Mouse (Mus musculus) midbrain, embryonic 11.5 days (tissue): ENCODE results near the gene Gadd45a. TPM values are rescaled to one million over a fixed set of nuclear protein-coding genes. Genes with fewer than 3 reads are reported as not detected.

Experiments used
- ATAC-seq: fragments of 200-750 bp; cut with Nextera tagmentation; 2 replicates; pipeline ENCODE4 v1.8.0; 2017; ENCODE audit warnings: moderate TSS enrichment, moderate library complexity; ENCODE audit not compliant: low FRiP score
- DNase-seq: peaks from one replicate; pipeline ENCODE4 v3.0.0; 2015; ENCODE audit warnings: low spot score; ENCODE audit errors: missing footprints
- H3K27ac ChIP-seq: fragments of 300-500 bp; sonication (generic); 2 replicates; pipeline ENCODE4 v1.5.1; 2014; ENCODE audit warnings: low read depth, low read length
- H3K27me3 ChIP-seq: fragments of 300-500 bp; sonication (generic); 2 replicates; pipeline ENCODE4 v1.6.1; 2014; ENCODE audit warnings: mild to moderate bottlenecking, low read length, moderate library complexity, mixed read lengths; ENCODE audit not compliant: control insufficient read depth, insufficient read depth
- H3K36me3 ChIP-seq: fragments of 300-500 bp; sonication (generic); 2 replicates; pipeline ENCODE4 v1.6.1; 2014; ENCODE audit warnings: mild to moderate bottlenecking, low read length, moderate library complexity, mixed read lengths; ENCODE audit not compliant: control insufficient read depth, insufficient read depth
- H3K4me1 ChIP-seq: fragments of 300-500 bp; sonication (generic); 2 replicates; pipeline ENCODE4 v1.6.1; 2014; ENCODE audit warnings: low read length; ENCODE audit not compliant: control insufficient read depth, insufficient read depth
- H3K4me2 ChIP-seq: fragments of 300-500 bp; sonication (generic); 2 replicates; pipeline ENCODE4 v1.6.1; 2014; ENCODE audit warnings: mild to moderate bottlenecking, moderate library complexity
- H3K4me3 ChIP-seq: fragments of 300-500 bp; sonication (generic); 2 replicates; pipeline ENCODE4 v1.5.1; 2014; ENCODE audit warnings: low read depth, low read length
- H3K9ac ChIP-seq: fragments of 300-500 bp; sonication (generic); 2 replicates; pipeline ENCODE4 v1.6.1; 2014; ENCODE audit warnings: low read length
- H3K9me3 ChIP-seq: fragments of 300-500 bp; sonication (generic); 2 replicates; pipeline ENCODE4 v1.6.1; 2016; ENCODE audit warnings: low read length; ENCODE audit not compliant: control insufficient read depth
- WGBS: fragments of 180-500 bp; shearing (Covaris S2); extraction: QIAGEN DNeasy Blood & Tissue Kit; methylation state at CpG from one replicate; pipeline ENCODE4 v1.1.7; 2014; 5-methylcytosine and 5-hydroxymethylcytosine counted together
- polyA plus RNA-seq: library from polyadenylated mRNA; unstranded; fragments of >200 nt; fragmentation: Nextera tagmentation; extraction: Ambion mirVana; gene quantifications from 2 replicates; pipeline ENCODE4 v1.2.1, GENCODE M21; 2014

Gadd45a gene
- polyA plus RNA-seq, 1 experiment from 2014 or later: 13.2 TPM

GRCm38 (mm10) chr6:67056108-67056888, 19.0 kb upstream of the Gadd45a start:
- H3K9me3 ChIP-seq: no peaks in the 10 kb centered on the region
- 84% methylated on average over 15 of the region's 15 CpGs for WGBS
- no peak for ATAC-seq

GRCm38 (mm10) chr6:67050063-67050462, 12.8 kb upstream of the Gadd45a start:
- H3K36me3 ChIP-seq: no peaks in the 10 kb centered on the region
- H3K27ac ChIP-seq: no peak overlapping the region
- WGBS: 87% methylated on average over 1 of the region's 1 CpGs
- DNase-seq: no peak
- no peak overlapping the region for H3K4me2 ChIP-seq
- H3K4me3 ChIP-seq: no peak overlapping the region
- no peaks in the 10 kb centered on the region for H3K27me3 ChIP-seq
- H3K9ac ChIP-seq: no peak overlapping the region
- ATAC-seq: no peak
- peaks cover 3% of the 10 kb centered on the region; the same call in 1 of the 2 replicates for H3K4me1 ChIP-seq
- no peaks in the 10 kb centered on the region for H3K9me3 ChIP-seq

More at GRCm38 (mm10) chr6:67056108-67056888, 19.0 kb upstream of the Gadd45a start:
- no peaks in the 10 kb centered on the region for H3K36me3 ChIP-seq
- no peaks in the 10 kb centered on the region for H3K27me3 ChIP-seq
- H3K4me1 ChIP-seq: no peaks in the 10 kb centered on the region
- H3K4me2 ChIP-seq: no peak overlapping the region
- H3K27ac ChIP-seq: no peak overlapping the region
- no peak overlapping the region for H3K9ac ChIP-seq
- DNase-seq: no peak
- H3K4me3 ChIP-seq: no peak overlapping the region

GRCm38 (mm10) chr6:67049695-67050038, 12.4 kb upstream of the Gadd45a start:
- Histone ChIP-seq H3K4me3 (no peak overlapping the region), H3K36me3 (no peaks in the 10 kb centered on the region), H3K9me3 (no peaks in the 10 kb centered on the region), H3K27ac (no peak overlapping the region), H3K4me2 (no peak overlapping the region), H3K4me1 (peaks cover 3% of the 10 kb centered on the region; the same call in 1 of the 2 replicates), H3K9ac (no peak overlapping the region), H3K27me3 (no peaks in the 10 kb centered on the region)
- DNase-seq (peak; percentile 75), ATAC-seq (0 out of 2 replicates have a peak, but pooled peaks have one; percentile 54)
- 77% methylated on average over 2 of the region's 2 CpGs for WGBS

DNA sequence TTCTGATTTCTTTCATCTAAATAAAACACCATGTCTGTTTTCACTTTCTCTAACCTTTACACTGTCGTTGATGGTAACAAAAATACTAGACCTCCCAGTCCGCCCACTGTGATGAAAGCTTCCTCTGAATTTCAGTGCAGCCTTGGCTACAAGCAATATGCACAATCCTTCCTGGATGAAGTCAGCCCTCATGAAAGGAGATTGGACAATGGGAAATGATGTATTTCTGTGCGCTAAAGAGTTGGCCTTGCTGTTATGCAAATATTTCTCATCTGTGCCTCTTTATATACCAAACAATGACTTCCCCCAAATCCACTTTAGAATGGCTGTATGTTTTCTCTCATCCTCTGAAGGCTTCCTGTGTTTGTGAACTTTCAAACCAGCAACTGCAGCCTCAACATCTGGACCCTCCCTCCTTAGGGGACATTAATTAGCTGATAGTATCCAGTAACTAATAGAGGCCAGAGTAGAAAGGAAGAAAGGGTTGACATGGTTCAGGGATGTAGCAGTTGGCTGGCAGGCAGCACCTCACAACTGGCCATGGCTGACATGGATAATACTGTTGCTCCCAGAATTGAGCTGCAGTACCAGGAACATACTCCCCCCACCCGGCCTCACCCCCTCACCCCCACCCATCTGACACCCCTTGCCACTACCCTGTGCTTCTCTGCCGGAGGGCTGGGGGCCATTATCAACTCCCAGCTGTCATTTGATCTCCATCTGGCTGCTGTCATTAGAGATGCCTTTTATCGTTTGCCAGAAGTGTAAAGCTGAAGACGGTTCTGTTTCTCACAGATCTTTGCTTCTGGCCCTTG, 11.8 kb upstream of the Gadd45a start:
- 52% methylated on average over 7 of the region's 7 CpGs for WGBS
- H3K27me3 ChIP-seq: no peaks in the 10 kb centered on the region
- H3K4me1 ChIP-seq: peaks cover 3% of the 10 kb centered on the region; the same call in 1 of the 2 replicates
- H3K9me3 ChIP-seq: no peaks in the 10 kb centered on the region
- no peak overlapping the region for H3K27ac ChIP-seq
- H3K4me2 ChIP-seq: no peak overlapping the region
- ATAC-seq (peak; percentile 73), DNase-seq (peak; percentile 51)
- no peaks in the 10 kb centered on the region for H3K36me3 ChIP-seq
- no peak overlapping the region for H3K4me3 ChIP-seq
- H3K9ac ChIP-seq: no peak overlapping the region

DNA sequence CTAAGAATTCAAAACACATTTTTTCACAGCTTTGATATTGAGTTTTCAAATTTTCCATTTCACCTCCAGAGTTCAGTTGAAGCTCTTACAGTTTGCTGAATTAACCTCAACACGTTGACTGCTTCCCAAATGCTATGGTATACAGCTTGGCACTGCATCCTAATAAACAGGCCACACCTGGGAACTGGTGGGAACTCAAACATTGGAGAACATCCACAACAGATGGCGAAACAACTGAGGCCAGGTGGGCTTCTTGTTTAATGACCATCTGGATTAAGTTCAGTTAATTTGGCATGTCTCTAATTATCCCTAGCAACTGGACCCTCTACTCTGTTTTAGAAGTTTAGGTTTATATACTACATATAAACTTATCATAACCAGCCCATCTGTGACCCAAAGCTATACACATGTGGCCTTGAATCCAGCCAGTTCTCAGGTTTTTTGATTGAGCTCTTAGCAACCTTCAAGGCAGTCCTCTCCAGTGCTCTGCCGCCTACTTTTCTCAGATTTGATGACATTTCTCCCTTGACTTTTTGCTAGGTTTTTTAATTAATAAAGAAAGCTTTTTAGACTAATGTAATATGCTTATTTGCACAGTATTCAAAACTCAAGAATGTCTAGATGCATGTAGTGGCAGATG, 10.9 kb upstream of the Gadd45a start:
- Histone ChIP-seq H3K9me3 (no peaks in the 10 kb centered on the region), H3K27ac (no peak overlapping the region), H3K36me3 (no peaks in the 10 kb centered on the region), H3K4me2 (no peak overlapping the region), H3K27me3 (no peaks in the 10 kb centered on the region), H3K4me1 (peaks cover 3% of the 10 kb centered on the region; the same call in 1 of the 2 replicates), H3K4me3 (no peak overlapping the region), H3K9ac (no peak overlapping the region)
- peak; percentile 60 for DNase-seq
- no peak for ATAC-seq
- WGBS: 77% methylated on average over 3 of the region's 3 CpGs

GRCm38 (mm10) chr6:67046937-67047336, 9.7 kb upstream of the Gadd45a start:
- no peak overlapping the region for H3K4me2 ChIP-seq
- ATAC-seq: no peak
- no peaks in the 10 kb centered on the region for H3K9me3 ChIP-seq
- WGBS: 85% methylated on average over 3 of the region's 3 CpGs
- no peaks in the 10 kb centered on the region for H3K27me3 ChIP-seq
- no peak overlapping the region for H3K27ac ChIP-seq
- peak; percentile 60 for DNase-seq
- no peak overlapping the region for H3K4me3 ChIP-seq
- H3K9ac ChIP-seq: no peak overlapping the region
- H3K36me3 ChIP-seq: no peaks in the 10 kb centered on the region
- H3K4me1 ChIP-seq: peaks cover 3% of the 10 kb centered on the region; the same call in 1 of the 2 replicates

- Histone ChIP-seq H3K4me1 (peaks cover 3% of the 10 kb centered on the region; the same call in 1 of the 2 replicates), H3K27me3 (no peaks in the 10 kb centered on the region), H3K9ac (no peak overlapping the region), H3K9me3 (no peaks in the 10 kb centered on the region), H3K36me3 (no peaks in the 10 kb centered on the region), H3K4me3 (no peak overlapping the region), H3K4me2 (no peak overlapping the region), H3K27ac (no peak overlapping the region)
- DNase-seq: no peak
- ATAC-seq: no peak
- WGBS: 92% methylated on average over 3 of the region's 3 CpGs
These were observed 8.2 kb upstream of the Gadd45a start for GRCm38 (mm10) chr6:67045424-67045823.

DNA sequence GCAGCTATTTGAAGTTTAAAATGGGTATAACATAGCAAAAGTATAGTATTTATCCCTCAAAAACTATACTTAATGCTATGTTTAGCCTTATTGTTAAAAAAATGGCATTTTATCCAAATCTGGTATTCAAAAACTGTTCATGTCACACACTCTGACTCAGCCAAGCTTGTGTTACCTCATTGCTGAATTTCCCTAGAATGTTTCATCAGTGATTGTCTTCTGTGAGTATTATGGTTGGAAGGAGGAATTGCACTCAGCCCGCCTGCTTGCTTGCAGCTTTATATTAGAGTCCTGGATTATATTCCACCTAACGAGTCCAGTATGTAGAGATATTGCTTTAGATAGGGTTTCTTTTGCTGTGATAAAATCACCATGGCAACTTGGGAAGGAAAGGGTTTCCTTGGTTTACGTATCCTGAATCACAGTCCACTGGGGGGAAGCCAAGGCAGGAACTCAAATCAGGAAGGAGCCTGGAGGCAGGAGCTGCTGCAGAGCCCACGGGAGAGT, 3.7 kb upstream of the Gadd45a start:
- no peak overlapping the region for H3K4me3 ChIP-seq
- H3K36me3 ChIP-seq: no peaks in the 10 kb centered on the region
- 0 out of 2 replicates have a peak, but pooled peaks cover 2% of the 10 kb centered on the region for H3K4me1 ChIP-seq
- DNase-seq: peak; percentile 51
- no peak overlapping the region for H3K27ac ChIP-seq
- no peak overlapping the region for H3K9ac ChIP-seq
- no peak for ATAC-seq
- no peaks in the 10 kb centered on the region for H3K9me3 ChIP-seq
- no peak overlapping the region for H3K4me2 ChIP-seq
- H3K27me3 ChIP-seq: no peaks in the 10 kb centered on the region
- 71% methylated on average over 4 of the region's 4 CpGs for WGBS
